Mouse (Mus musculus) hindbrain, embryonic 14.5 days (tissue): ENCODE data around the gene Cadm2. TPM values are rescaled to one million over a fixed set of nuclear protein-coding genes. Genes with fewer than 3 reads are reported as not detected.

Experiments
- ATAC-seq: fragments of 200-750 bp; cut with Nextera tagmentation; 2 replicates; pipeline ENCODE4 v1.8.0; 2017; ENCODE audit warnings: moderate number of reproducible peaks, mild to moderate bottlenecking, moderate TSS enrichment, moderate library complexity; ENCODE audit not compliant: low FRiP score
- DNase-seq: peaks from one replicate; pipeline ENCODE4 v3.0.0-alpha.2; 2015; ENCODE audit warnings: low spot score
- H3K27ac ChIP-seq: fragments of 300-500 bp; sonication (generic); 2 replicates; pipeline ENCODE4 v1.5.1; 2014; ENCODE audit warnings: mild to moderate bottlenecking, moderate library complexity
- H3K27me3 ChIP-seq: fragments of 300-500 bp; sonication (generic); 2 replicates; pipeline ENCODE4 v1.6.1; 2014; ENCODE audit warnings: mild to moderate bottlenecking, low read length, mixed read lengths; ENCODE audit not compliant: control insufficient read depth, insufficient read depth
- H3K36me3 ChIP-seq: fragments of 300-500 bp; sonication (generic); replicated peaks from 2 replicates; pipeline ENCODE4 v1.6.1; 2014; ENCODE audit not compliant: control insufficient read depth, insufficient read depth
- H3K4me1 ChIP-seq: fragments of 300-500 bp; sonication (generic); replicated peaks from 2 replicates; pipeline ENCODE4 v1.6.1; 2014; ENCODE audit warnings: antibody characterized with exemption, low read length, mixed read lengths; ENCODE audit not compliant: control insufficient read depth, insufficient read depth
- H3K4me2 ChIP-seq: fragments of 300-500 bp; sonication (generic); replicated peaks from 2 replicates; pipeline ENCODE4 v1.6.1; 2014; ENCODE audit warnings: mild to moderate bottlenecking, moderate library complexity
- H3K4me3 ChIP-seq: fragments of 300-500 bp; sonication (generic); replicated peaks from 2 replicates; pipeline ENCODE4 v1.5.1; 2014; ENCODE audit warnings: mild to moderate bottlenecking, low read length
- H3K9ac ChIP-seq: fragments of 300-500 bp; sonication (generic); 2 replicates; pipeline ENCODE4 v1.6.1; 2014
- H3K9me3 ChIP-seq: fragments of 300-500 bp; sonication (generic); 2 replicates; pipeline ENCODE4 v1.6.1; 2016; ENCODE audit warnings: low read length; ENCODE audit not compliant: control insufficient read depth
- WGBS: fragments of 180-500 bp; shearing (Covaris S2); extraction: QIAGEN DNeasy Blood & Tissue Kit; methylation state at CpG from one replicate; pipeline ENCODE4 v1.1.7; 2014; 5-methylcytosine and 5-hydroxymethylcytosine counted together
- polyA plus RNA-seq: library from polyadenylated mRNA; unstranded; fragments of >200 nt; fragmentation: Nextera tagmentation; extraction: Ambion mirVana; gene quantifications from 2 replicates; pipeline ENCODE4 v1.2.1, GENCODE M21; 2014

The Cadm2 gene
- polyA plus RNA-seq, 1 experiment from 2014 or later: 53.8 TPM

DNA sequence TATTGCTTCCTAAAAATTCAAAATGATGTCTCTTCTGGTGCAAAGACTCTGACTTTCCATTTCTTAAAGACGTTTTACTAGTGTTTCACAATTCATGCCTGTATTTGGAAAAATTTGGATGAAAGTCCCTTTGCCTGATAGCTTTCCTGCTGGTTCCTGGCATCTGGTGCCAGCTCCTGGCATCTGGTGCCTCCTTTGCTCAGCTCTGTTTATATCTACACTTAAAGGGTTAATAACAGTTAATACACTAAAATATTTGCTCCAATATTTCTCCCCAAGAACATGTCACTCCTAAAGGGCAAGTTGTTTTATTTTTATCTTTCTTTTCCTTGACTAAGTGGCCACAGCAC lies 969.7 kb downstream of the Cadm2 start:
- H3K4me1 ChIP-seq: no peaks in the 10 kb centered on the region
- H3K36me3 ChIP-seq: no peaks in the 10 kb centered on the region
- no peak overlapping the region for H3K27ac ChIP-seq
- no peak overlapping the region for H3K4me3 ChIP-seq
- H3K4me2 ChIP-seq: no peak overlapping the region
- H3K9me3 ChIP-seq: no peaks in the 10 kb centered on the region
- 74% methylated on average over 1 of the region's 1 CpGs for WGBS
- no peak for ATAC-seq
- DNase-seq: no peak
- no peak overlapping the region for H3K9ac ChIP-seq
- no peaks in the 10 kb centered on the region for H3K27me3 ChIP-seq

DNA sequence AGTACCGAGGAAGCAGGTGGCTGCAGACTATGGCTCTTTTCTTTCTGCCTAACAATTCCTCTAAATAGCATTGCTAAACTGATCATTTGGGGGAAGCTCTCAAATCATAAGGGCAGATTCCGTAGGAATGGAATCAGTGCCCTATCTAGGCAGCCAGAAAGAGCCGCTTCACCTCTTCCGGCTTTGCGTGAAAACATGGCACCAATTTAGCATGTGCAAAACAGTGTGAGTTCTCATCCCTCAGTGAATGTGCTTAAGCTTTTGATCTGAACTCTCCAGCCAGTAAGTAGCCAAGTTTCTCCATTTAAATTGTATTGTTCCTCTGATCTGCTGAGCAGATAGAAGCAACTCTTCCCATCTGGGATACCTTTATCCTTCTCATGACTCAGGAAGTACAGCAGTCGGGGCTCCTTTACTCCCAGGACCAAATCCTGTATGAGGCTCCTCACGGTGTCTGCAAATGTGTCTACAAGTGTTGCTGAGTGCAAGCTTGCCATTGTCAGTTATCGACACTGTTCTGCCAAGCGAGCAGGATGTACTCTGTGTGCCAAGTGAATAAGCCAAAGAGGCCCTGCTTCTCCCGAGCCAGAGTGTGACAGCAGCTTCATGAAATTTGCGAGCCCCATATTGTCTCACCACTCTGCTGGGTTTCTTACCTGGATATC lies 970.2 kb downstream of the Cadm2 start:
- no peaks in the 10 kb centered on the region for H3K4me1 ChIP-seq
- no peaks in the 10 kb centered on the region for H3K9me3 ChIP-seq
- no peak overlapping the region for H3K27ac ChIP-seq
- no peaks in the 10 kb centered on the region for H3K27me3 ChIP-seq
- no peak overlapping the region for H3K4me2 ChIP-seq
- 82% methylated on average over 11 of the region's 11 CpGs for WGBS
- ATAC-seq (peak; percentile 62; the same call in 1 of the 2 replicates), DNase-seq (peak; percentile 30)
- H3K4me3 ChIP-seq: no peak overlapping the region
- no peaks in the 10 kb centered on the region for H3K36me3 ChIP-seq
- H3K9ac ChIP-seq: no peak overlapping the region

DNA sequence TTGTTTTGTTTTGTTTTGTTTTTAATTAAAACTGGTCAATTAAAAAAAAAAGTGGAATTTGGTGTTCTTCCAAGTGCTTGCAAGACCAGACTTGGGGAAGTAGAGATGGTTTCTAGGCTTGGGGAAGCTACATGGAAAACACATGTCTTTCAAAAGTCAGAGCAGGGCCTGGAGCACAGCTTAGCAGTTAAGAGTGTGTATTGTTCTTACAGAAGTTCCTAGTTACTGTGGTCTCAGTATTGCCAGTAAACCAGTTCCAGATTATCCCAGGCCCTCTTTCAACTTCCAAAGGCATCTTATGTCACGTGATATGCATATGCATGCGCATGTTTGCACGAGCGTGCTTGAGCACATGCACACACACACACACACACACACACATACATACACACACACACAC lies 972.9 kb downstream of the Cadm2 start:
- no peak for ATAC-seq

DNA sequence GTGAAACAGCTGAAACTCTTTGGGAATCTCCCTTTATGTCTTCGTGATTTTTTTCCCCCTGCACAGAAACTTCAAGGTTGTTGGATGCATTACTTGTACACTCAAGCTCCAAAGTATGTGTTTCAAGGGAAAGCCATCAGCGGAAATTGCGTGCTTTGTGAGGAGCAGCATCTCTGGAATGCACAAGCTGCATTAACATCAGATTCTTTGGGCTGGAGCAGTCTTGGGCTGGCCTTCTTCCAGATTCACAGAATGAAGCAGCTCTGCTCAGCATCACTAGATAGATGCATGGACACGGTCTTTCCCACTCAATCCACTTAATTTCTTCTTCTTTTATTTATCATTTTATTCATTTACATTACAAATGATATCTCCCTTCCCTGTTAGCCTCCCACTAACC lies 977.1 kb downstream of the Cadm2 start:
- Histone ChIP-seq H3K9me3 (no peaks in the 10 kb centered on the region), H3K27me3 (no peaks in the 10 kb centered on the region), H3K9ac (no peak overlapping the region), H3K27ac (no peak overlapping the region), H3K4me2 (no peak overlapping the region), H3K4me3 (no peak overlapping the region), H3K36me3 (no peaks in the 10 kb centered on the region), H3K4me1 (no peaks in the 10 kb centered on the region)
- 79% methylated on average over 4 of the region's 4 CpGs for WGBS
- no peak for ATAC-seq
- DNase-seq: no peak

More for the DNA sequence above, 972.9 kb downstream of the Cadm2 start:
- DNase-seq: no peak
- Histone ChIP-seq H3K4me1 (no peaks in the 10 kb centered on the region), H3K4me3 (no peak overlapping the region), H3K27ac (no peak overlapping the region), H3K36me3 (no peaks in the 10 kb centered on the region), H3K9ac (no peak overlapping the region), H3K4me2 (no peak overlapping the region), H3K9me3 (no peaks in the 10 kb centered on the region), H3K27me3 (no peaks in the 10 kb centered on the region)
- WGBS: 96% methylated on average over 4 of the region's 4 CpGs

DNA sequence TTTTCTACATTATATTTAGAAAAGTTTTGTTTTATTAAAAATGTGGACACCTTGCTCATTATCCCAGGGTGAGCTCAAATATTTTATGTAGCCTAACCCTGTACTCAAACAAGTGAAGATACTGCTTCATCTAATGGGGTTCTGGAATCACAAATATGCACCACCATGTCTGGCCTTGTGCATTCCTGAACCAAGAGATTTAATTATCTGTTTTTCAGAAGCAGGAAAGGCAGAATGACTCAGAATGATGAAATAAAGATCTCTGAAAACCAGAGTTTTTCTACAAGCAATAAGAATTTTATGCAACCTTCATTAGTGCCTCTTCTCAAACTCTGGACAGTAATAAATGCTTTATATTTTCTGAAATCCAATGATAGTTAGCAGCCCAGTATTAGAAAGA lies 993.2 kb downstream of the Cadm2 start:
- Histone ChIP-seq H3K9ac (no peak overlapping the region), H3K36me3 (no peaks in the 10 kb centered on the region), H3K9me3 (no peaks in the 10 kb centered on the region), H3K4me1 (no peaks in the 10 kb centered on the region), H3K27ac (no peak overlapping the region), H3K4me2 (no peak overlapping the region), H3K27me3 (no peaks in the 10 kb centered on the region), H3K4me3 (no peak overlapping the region)
- ATAC-seq: no peak
- no peak for DNase-seq

DNA sequence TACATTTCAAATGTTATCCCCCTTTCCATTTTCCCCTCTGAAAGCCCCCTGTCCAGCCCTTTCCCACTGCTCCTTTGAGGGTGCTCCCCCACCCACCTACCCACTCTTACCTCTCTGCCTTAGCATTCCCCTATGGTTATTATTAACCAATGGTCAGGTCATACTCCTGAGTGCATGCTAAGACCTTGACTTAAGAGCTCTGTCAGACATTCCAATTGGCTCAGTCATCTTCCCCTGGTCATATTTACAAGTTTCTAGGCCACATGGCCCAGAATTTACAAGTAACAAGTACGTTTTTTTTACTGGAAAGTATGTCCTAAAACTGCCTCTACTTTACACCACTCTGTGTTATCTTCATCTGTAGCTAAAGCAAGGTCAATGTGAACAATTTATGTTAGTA lies 998.3 kb downstream of the Cadm2 start:
- no peak overlapping the region for H3K9ac ChIP-seq
- H3K4me1 ChIP-seq: no peaks in the 10 kb centered on the region
- no peaks in the 10 kb centered on the region for H3K36me3 ChIP-seq
- no peak overlapping the region for H3K4me3 ChIP-seq
- H3K27me3 ChIP-seq: no peaks in the 10 kb centered on the region
- ATAC-seq (no peak), DNase-seq (no peak)
- H3K27ac ChIP-seq: no peak overlapping the region
- 50% methylated on average over 1 of the region's 1 CpGs for WGBS
- H3K4me2 ChIP-seq: no peak overlapping the region
- no peaks in the 10 kb centered on the region for H3K9me3 ChIP-seq

DNA sequence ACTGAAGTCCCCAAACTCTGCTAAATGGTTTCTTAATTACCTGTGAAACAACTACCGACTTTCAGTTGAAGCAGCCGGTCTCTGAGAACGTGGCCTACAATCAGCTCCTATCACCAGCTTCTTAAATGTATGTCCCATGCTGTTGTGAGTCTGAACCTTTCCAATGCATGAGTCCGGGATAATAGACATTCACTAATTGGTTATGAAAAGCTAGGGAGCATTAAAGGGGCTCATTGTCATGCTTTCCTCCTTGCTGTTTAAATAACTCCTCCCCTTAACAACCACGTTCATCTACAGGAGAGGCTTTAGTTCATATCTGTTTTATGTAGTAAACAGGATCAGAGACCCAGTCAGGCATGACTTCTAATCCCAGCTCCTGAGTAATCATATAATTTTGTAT lies 1008.1 kb downstream of the Cadm2 start:
- no peak overlapping the region for H3K9ac ChIP-seq
- no peak overlapping the region for H3K27ac ChIP-seq
- ATAC-seq (no peak), DNase-seq (no peak)
- H3K4me3 ChIP-seq: no peak overlapping the region
- no peaks in the 10 kb centered on the region for H3K9me3 ChIP-seq
- H3K4me1 ChIP-seq: no peaks in the 10 kb centered on the region
- no peak overlapping the region for H3K4me2 ChIP-seq
- H3K36me3 ChIP-seq: no peaks in the 10 kb centered on the region
- 43% methylated on average over 5 of the region's 5 CpGs for WGBS
- no peaks in the 10 kb centered on the region for H3K27me3 ChIP-seq
